Mouse (Mus musculus) thymus, adult 2 months (tissue): ENCODE data around the gene Uba7.

Source experiments
- CTCF ChIP-seq: fragments of 200-500 bp; IDR thresholded peaks from 2 replicates; pipeline ENCODE4 v1.5.1; 2012; ENCODE audit warnings: mild to moderate bottlenecking, control low read depth, low read length, moderate library complexity, borderline replicate concordance; ENCODE audit not compliant: control insufficient read depth, poor library complexity, insufficient read depth; ENCODE audit errors: extremely low read depth
- POLR2A ChIP-seq: fragments of 200-500 bp; IDR thresholded peaks from 2 replicates; pipeline ENCODE4 v1.6.1; 2012; ENCODE audit warnings: mild to moderate bottlenecking, low read length, control low read depth, moderate library complexity; ENCODE audit not compliant: control insufficient read depth, poor library complexity, insufficient read depth; ENCODE audit errors: extremely low read depth

GRCm38 (mm10) chr9:107964681-107965080, 10.6 kb upstream of the Uba7 start:
- TF ChIP-seq POLR2A: no peak
- no peak for TF ChIP-seq CTCF
